Mouse (Mus musculus) 416B (cell line): ENCODE measurements around the gene Rreb1.
A peak's percentile ranks its signal among the peaks of the same experiment; 100 is the strongest.

Experiments used
- DNase-seq: peaks from one replicate; pipeline ENCODE4 v3.0.0; 2011; ENCODE audit warnings: low read depth

The Rreb1 gene

GRCm38 (mm10) chr13:37778147-37778593, at the start of gene Rreb1:
Gene Rreb1 (plus strand): TSS chr13:37778400.
- DNase-seq: no peak

GRCm38 (mm10) chr13:37728551-37728950, 49.6 kb upstream of the Rreb1 start:
- no peak for DNase-seq

- no peak for DNase-seq
These were observed 46.1 kb upstream of the Rreb1 start for GRCm38 (mm10) chr13:37731914-37732693.

- DNase-seq: no peak
These were observed 43.7 kb upstream of the Rreb1 start for GRCm38 (mm10) chr13:37734501-37734900.

DNA sequence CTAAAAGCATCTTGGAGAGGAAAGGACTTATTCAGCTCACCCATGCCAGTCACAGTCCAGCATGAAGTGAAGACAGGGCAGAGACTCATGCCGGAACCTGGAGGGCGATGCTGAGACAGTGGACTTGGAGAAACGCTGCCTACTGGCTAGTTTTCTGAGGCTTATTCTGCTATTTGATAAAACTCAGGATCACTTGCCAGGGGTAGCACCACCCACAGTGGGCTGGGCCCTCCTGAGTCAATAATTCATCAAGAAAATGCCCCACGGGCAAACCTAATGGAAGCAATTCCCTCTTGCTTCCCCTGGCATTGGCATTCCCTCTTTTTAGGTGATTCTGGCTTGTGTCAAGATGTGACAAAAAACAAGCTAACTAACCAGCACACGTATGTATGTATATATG, 38.1 kb upstream of the Rreb1 start:
- DNase-seq: no peak

DNA sequence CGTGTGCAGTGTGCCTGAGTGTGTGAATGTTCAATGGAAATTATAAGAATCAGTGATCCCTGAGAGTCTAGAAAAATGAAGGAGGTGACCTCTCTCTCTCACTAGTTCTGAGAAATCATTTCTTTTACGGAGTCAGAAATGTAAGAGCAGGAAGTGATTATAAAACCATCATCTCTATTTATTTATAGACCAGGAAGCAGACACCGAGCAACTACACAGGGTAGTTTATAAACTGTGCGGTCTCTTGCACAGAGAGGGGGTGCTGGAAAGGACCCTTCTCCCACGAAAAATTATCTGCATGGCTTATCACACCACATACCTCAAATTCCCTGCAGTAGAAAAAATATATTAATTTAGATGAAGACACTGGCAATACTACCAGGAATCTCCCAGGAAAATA, 37.4 kb upstream of the Rreb1 start:
- DNase-seq: no peak

DNA sequence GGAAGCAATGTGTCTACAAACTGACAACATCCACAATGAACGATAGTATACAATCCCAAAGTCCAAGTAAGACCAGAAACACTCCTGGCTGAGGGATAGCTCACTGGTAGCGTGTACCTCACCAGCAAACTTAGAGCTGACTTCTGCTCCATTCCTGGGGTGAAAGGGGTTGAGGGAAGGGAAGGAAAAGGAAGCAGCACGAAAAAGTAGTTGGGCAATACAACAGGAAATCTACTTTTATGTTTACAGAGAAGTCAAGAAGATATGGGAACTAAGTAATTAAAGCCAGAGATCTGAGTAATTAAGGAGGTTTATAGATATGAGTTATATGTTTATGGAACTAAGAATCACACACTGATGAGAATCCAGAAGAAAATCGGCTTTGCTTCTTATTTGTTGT, 36.0 kb upstream of the Rreb1 start:
- DNase-seq: no peak

GRCm38 (mm10) chr13:37747504-37747903, 30.7 kb upstream of the Rreb1 start:
- no peak for DNase-seq

DNA sequence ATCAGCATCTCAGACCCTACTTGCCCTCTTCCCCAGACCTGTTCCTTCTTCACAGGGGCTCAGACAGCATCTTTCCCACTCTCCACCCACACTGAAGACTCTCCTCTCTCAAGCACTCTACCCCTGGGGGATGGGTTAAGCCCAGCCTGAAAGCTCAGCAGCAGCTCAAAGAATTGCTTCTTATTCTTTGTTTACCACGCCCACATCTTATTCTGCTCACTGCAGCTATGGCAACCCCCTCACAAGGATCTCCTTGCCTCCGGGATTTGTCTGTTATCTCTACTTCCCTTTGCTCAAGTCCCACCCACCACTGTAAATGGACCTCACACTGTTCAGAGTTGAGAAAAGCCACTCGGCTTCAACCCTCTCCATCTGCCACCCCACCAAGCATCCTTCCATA, 28.7 kb upstream of the Rreb1 start:
- no peak for DNase-seq

DNA sequence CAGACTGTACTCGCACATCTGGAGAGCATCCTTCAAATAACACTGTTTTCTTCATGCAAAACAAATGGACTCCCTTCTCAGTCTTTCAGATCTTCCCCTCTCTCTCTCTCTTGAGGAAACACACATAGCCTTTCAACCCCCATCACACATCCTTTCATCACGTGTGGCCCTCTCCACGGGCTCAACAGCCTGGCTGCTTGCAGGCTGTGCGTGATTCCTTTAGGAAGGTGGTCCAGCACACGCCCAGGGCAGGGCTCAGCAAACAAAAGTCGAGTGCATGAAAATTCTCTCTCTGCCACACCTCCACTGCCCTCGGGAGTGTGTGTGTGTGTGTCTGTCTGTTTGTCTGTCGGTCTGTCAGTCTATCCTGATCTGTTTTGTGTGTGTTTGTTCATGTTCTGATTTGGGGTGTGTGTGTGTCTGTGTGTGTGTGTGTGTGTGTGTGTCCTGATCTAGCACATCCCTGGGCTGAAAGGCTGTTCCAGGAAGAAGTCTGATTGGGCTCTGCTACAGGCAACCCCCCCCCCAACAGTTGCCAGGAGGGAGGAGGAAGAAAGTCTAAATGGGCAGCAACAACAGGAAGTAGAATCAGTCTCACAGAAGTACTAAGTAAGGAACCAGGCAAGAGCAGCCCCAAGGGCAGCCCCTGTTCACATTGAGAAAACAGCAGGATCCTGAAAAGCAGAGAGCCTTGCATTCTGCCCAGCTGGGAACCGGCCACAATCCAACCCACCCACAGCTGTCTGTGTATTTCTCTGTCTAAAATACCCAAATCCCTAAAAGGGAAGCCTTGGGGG, 26.8 kb upstream of the Rreb1 start:
- DNase-seq: peak; percentile 38

- no peak for DNase-seq
These were observed 18.7 kb upstream of the Rreb1 start for GRCm38 (mm10) chr13:37759341-37760012.

DNA sequence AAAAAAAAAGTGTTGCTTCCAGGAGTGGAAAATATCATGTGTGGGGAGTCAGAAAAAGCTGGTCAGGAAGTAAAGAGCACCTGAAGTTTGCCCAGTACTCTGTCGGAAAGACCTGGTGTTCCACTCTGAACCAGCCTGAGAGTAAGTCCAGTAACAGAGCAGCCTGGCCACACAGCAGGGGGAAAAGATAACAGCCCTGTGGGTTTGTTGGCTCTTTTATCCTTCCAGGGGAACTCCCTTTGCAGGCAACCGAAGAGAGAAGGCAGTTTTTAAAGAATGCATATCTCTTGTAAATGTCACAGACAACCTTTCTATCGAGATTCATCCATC, 18.2 kb upstream of the Rreb1 start:
- peak; percentile 96 for DNase-seq

DNA sequence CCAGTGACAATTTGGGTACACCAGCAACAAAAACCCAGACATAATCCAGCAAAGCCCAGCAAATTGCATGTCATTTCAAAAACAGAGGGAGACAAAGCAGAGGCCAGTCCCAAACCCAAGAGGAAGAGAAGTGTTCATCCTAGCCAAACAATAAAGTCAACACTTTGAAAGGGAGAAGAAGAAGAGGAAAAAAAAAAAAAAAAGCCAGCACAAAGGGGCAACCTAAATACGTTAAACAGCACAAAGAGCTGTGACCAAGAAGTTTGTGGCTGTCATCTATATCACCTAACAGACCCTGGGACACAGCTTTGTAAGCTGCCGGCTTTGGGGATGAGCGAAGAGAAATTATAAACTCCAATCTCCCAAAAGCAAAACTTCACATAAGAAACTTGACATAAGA, 17.8 kb upstream of the Rreb1 start:
- DNase-seq: no peak

DNA sequence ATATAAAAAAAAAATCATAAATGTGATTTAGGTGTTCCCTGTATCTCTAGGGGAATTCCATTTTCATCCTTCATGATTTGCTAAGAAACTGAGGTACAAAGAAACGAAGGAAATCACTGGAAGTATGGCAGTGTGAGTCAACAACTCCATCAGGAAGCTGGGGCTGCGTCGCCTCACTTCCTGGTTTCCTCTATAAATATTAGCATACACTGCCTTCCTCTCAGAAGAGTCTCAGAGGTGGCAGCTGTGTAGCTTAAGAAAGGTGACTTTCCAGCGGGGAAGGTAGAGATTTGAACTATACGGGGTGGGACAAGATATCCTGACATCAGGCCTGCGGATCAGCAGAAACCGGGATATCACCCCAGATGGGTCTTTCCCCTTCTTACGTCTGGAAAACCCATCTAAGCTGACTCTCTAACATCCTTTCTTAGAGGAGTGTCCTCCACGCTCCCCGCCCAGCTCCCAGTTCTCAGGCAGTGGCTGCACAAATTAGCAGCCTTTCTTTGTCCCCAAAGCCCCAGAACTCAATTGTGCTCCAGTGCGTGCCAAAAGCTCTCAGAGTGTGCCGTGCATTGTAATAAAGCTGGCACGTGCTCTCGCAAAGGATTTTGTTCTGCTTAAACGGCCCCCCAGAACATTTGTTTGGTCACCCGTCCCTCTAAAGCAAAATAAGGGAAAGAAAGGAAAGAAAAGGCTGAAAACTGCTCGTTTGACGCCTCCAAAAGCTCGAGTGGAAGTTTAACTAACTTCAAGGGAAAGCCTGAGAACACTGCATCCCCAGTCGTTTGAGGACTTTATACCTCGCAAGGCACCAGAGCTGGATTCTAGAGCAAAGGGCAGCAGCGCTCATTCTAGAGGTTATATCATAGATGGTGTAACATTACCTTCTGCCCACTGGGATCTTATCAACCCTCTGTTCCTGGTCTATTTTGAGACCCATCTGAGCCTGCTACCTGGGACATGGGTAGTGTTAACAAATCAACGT, 17.0 kb upstream of the Rreb1 start:
- peak; percentile 77 for DNase-seq

DNA sequence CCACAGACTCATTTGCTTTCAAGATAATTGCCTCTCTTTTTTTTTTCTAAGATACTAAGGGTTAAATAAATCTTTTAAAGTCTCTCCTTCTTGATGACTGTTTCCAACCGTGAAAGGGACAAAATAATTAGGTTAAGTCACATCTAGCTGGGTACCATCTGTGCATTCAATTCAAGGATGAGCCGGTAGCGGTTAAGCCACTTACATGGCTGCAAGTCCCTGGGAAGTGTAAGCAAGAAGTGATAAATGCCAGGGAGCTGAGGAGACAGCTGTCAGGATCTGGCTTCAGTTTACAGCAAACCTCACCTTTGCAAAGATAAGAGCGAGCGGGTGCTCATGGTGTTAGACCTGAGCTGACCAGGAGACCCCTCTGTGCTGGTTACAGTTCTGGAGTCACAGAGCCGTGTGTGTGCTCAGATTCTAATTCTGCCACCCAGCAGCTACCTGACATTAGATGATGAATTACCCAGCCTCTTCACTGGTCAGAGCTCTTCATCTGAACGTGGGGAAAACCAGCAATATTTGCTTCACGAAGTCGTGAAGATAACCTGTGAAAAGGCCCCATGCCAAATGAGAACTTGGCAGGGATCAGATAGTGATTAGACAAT, 14.3 kb upstream of the Rreb1 start:
- DNase-seq: no peak

DNA sequence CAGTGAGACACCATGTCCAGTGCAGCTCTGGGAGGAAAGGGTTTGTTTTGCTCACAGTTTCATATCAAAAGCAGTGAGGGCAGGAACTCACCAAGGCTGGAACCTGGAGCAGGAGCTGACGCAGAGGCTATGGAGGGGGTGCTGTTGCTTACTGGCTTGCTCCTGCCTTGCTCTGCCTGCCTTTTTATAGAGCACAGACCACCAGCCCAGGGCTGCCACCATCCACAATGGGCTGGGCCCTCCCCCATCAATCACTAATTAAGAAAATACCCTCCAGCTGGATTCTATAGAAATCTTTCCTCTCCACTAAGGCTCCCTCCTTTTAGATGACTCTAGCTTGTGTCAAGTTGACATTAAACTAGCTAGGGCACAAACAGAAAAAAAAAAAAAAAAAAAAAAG, 8.4 kb upstream of the Rreb1 start:
- no peak for DNase-seq

DNA sequence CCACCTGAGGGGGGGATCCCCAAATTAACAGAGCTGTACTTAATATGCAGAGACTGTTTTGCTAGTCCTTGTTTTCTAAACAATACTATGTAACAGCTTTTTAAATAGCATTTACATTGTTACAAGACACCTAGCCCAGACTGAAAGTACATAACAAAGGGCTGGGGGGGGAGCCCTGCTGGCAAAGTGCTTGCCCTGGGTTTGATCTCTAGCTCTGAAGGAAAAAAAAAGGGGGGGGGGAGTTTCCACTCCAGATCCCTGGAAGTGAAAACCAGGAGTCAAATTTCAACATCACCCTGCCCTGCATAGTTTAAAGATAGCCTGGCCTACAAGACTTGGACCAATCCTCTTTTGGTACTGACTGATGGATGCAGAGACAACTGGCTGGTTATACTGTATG, 4.7 kb upstream of the Rreb1 start:
- DNase-seq: no peak

- peak; percentile 20 for DNase-seq
These were observed 1.5 kb upstream of the Rreb1 start for GRCm38 (mm10) chr13:37776675-37777074.

DNA sequence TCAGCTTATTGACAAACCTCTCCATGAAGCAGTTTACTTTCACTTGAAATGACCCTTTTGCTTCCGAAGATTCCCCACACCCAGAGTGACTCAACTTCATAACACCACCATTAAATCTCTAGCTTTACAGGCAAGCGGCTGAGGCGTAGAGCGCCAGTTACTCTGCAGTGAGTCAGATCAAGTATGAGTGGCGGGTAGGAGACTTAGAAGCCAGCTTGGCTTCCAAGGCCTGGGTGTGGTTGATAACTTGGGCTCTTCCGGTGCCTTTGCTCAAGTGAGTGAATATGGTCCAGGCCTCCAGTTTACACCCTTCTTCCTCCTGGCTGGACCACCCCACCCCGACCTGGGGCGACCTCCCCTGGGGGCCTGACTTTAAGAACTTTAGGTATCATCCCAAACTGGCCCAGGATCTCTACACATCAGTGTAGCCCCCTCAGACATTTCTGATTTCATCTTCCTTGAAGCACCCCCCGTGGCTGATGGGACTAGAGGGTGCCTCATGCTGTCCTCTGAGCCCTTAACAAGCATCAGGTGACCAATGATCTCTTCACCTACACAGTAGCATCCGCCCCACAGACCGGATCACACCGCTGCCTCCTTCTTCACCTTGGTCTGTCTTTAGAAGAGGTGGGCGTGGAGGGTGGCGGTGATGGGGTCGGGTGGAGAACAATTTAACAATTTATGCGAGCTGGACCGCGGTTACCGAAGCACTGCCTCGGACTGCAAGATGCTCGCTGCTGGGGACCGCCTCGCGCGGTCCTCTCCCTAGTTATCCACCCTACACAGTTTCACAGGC, 651 bp upstream of the Rreb1 start:
- peak; percentile 65 for DNase-seq

DNA sequence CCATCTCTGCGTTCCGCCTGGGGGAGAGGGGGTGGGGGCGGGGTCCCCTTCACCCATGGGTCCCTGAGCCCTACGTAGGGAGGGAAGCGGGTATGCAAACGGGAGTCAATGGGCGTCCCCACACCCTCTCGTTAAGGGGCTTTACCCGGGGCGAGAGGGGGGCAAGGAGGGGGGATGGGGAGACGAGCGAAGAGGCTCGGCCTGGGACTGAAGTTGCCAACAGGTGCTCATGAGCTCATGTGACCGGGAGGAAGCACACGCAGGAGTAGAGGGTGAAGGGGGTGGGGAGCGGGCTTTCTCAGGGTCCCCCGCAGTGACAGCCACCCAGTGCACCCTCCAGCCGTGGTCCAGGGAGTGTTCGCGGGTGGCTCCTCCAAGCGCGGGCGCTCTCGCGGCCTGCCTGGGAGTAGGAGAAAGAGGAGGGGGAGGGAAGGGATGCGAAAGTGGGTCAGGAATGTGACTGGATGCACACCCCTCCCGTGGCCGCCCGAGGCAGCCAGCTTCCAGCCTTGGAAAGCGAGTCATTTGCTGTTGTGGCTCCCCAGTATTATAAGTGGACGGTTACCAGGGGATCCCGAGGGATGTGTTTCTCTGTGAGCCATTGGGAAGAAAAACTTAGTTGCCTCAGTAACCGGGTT, 513 bp downstream of the Rreb1 start:
- DNase-seq: no peak
